In the genomic region with DNA sequence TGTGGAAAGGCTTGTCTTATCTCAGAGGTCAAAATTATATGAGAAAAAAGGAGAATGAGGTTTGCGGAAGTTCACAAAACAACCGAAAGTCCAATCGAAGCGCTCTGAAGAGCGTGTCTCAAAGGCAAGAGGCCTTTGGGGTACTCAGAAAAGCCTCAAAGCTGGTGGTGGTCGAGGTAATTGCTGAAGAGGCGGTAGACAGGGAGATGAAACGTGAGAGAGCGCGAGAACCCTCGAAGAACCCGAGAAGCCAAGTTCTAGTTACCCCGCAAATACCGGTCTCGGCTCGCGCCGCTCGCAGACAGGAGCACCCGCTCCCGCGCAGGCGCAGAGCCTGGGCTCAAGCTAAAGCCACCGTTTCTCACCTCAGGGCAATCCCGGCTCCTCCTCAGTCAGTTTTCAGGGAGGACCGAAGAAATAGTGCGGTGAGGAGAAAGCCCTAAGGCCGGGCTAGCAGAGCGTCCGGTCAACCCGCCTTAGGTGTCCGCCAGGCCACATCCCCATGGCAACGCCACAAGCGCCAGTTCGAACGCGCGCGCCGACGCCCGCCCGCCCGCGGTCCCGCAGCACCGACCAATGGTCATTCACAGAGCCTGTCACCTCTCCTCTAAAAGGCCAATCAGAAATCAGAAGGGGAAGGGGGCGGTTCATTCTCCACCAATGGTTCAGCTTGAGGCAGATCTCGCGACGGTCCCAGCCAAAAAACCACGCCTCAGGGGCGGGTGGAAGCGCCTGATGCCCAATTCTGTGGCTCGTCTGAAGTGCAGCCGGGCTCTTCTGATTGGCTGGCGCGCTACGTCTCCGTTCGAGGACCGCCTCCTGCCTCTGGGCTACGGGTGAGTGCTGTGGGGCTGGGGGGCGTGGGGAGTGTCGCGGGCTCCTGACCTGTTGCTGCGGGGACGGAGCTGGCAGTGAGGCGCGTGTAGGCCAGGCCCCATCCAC, we compare ENCODE assay signal across 8 mouse cellular contexts. TPM values are rescaled to one million over a fixed set of nuclear protein-coding genes. Genes with fewer than 3 reads are reported as not detected.
DNase-seq lines count a peak whose midpoint lies in the region; ATAC-seq lines count a peak whose summit lies in the region.

Kif24 (minus strand) TSS at position 543 of the 942 bp plus-strand sequence.
Nudt2 (plus strand) TSS at position 807 of the 942 bp plus-strand sequence.

- peaks cover 5% of the 10 kb centered on the region for H3K4me1 ChIP-seq in hindbrain, embryonic 14.5 days (replicated peaks; ENCODE audit: control insufficient read depth, insufficient read depth, low read length)

- no peaks in the 10 kb centered on the region for H3K36me3 ChIP-seq in hindbrain, embryonic 14.5 days (replicated peaks; ENCODE audit: control insufficient read depth, insufficient read depth)

- peak within 1 kb of the TSS; percentile 53 for H3K4me2 ChIP-seq in hindbrain, embryonic 14.5 days (replicated peaks)

- no peaks in the 10 kb centered on the region for H3K27me3 ChIP-seq in hindbrain, embryonic 14.5 days (ENCODE audit: control insufficient read depth, insufficient read depth, low read length)

- H3K9ac ChIP-seq in hindbrain, embryonic 14.5 days, result peak within 1 kb of the TSS; percentile 74

- peak; percentile 98 for ATAC-seq in hindbrain, embryonic 14.5 days (ENCODE audit: low FRiP score)

- no peaks in the 10 kb centered on the region for H3K9me3 ChIP-seq in hindbrain, embryonic 14.5 days (ENCODE audit: control insufficient read depth, low read length)

- under 1% methylated on average over 70 of the region's 70 CpGs for WGBS in hindbrain, embryonic 14.5 days

- H3K27ac ChIP-seq in hindbrain, embryonic 14.5 days, result peak within 1 kb of the TSS; percentile 44

- H3K4me3 ChIP-seq in hindbrain, embryonic 14.5 days (replicated peaks; ENCODE audit: low read length), result peak within 1 kb of the TSS; percentile 67

- DNase-seq in R1 (ENCODE audit: low read depth, low spot score), result peak; percentile 100
- DNase-seq in cerebellum, postnatal 25 days, result peak; percentile 97
- peak; percentile 90 to 97 for DNase-seq in frontal cortex, postnatal 25 days (ENCODE audit: low spot score in 2 of 2)
- DNase-seq in hindbrain, embryonic 14.5 days (ENCODE audit: low spot score), result peak; percentile 99
- peak; percentile 97 to 98 for DNase-seq in layer of hippocampus, postnatal 36 days
- DNase-seq in lung, postnatal 36 days, result peak; percentile 100
- DNase-seq in retina, postnatal 1 day, result peak; percentile 100
- peak; percentile 92 to 98 for DNase-seq in urinary bladder, adult 18-20 months (ENCODE audit: low spot score in 2 of 2)

RNA-seq across cellular contexts. Expression of gene Kif24, which starts in this region (rescaled TPM):
- 2.3 and 3.4 TPM in 2 replicates for polyA plus RNA-seq in hindbrain, embryonic 14.5 days (2014; fragmentation: Nextera tagmentation; extraction: Ambion mirVana)
- total RNA-seq in layer of hippocampus, postnatal 36 days (2021), result 1 to 10 TPM in 1 of 2 experiments, under 1 TPM in 1; 0.62 to 1.4 TPM

RNA-seq across cellular contexts. Expression of gene Nudt2, which starts in this region (rescaled TPM):
- 72.5 and 82.6 TPM in 2 replicates for polyA plus RNA-seq in hindbrain, embryonic 14.5 days (2014; fragmentation: Nextera tagmentation; extraction: Ambion mirVana)
- 10 to 100 TPM; 25.6 to 27.9 TPM for total RNA-seq in layer of hippocampus, postnatal 36 days (2021)

Comparison
In these comparisons a context has a peak if more than half of its experiments do, and no peak if none do; other contexts are left out.
1. Peak in every context shown above with its lines: DNase-seq, ATAC-seq, H3K4me3 ChIP-seq and H3K27ac ChIP-seq.